Mouse (Mus musculus) brain, embryonic 14.5 days (tissue): ENCODE measurements around the gene Olfr361. TPM values are rescaled to one million over a fixed set of nuclear protein-coding genes. Genes with fewer than 3 reads are reported as not detected.
"Not testable (repeated sequence)": the region's sequence is repeated elsewhere in the genome, so short reads cannot be mapped to it uniquely, and the experiment has no call there.

Experiments used
- DNase-seq: peaks from one replicate; pipeline ENCODE4 v3.0.0-alpha.2; 2011; ENCODE audit warnings: low read depth
- CTCF ChIP-seq: fragments of 200-500 bp; IDR thresholded peaks from 2 replicates; pipeline ENCODE4 v1.5.1; 2012; ENCODE audit warnings: inconsistent platforms, mild to moderate bottlenecking, moderate library complexity, borderline replicate concordance; ENCODE audit not compliant: insufficient read depth, insufficient read length; ENCODE audit errors: extremely low read depth
- POLR2A ChIP-seq: fragments of 200-500 bp; IDR thresholded peaks from 2 replicates; pipeline ENCODE4 v1.6.1; 2012; ENCODE audit warnings: mild to moderate bottlenecking, inconsistent platforms, borderline replicate concordance; ENCODE audit not compliant: poor library complexity, insufficient read depth, insufficient read length, severe bottlenecking; ENCODE audit errors: extremely low read depth
- polyA plus RNA-seq: library from polyadenylated mRNA; depleted of rRNA; stranded (reverse); fragments of >200 nt; gene quantifications from 2 replicates; pipeline ENCODE4 v1.2.3, GENCODE M21; 2012; rRNA removed

The Olfr361 gene
- not detected in 2 replicates for polyA plus RNA-seq

DNA sequence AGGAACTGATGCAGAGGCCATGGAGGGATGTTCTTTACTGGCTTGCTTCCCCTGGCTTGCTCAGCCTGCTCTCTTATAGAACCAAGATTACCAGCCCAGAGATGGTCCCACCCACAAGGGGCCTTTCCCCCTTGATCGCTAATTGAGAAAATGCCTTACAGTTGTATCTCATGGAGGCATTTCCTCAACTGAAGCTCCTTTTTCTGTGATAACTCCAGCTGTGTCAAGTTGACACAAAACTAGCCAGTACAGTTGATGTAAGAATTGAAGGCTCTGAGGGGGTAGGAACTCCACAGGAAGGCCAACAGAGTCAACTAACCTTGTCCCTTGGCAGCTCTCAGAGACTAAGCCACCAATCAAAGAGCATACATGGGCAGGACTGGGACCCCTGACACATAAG lies at the start of gene Olfr361:
TSS of gene Olfr361 (minus strand) at position 101 of the 400 bp plus-strand sequence.
- not testable (repeated sequence) for DNase-seq

DNA sequence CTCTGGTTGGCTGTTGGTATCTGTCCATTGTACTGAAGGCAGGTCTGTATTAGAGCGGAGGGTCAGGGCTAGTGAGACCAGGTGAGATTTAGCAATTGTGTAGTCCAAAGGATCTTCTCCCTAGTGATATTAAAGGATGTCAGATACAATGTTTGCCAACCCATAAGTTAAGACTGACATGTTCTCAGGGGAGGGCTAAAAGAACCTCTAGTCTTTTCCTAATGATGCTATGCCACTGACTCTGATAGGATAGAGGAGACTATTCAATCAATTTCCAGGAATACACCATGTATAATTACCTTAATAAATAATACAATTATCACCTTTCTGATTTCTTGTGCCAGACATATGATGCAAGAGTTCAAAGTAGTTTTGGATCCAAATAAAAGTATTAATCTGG lies 28.7 kb upstream of the Olfr361 start, which contains the start of gene Olfr362:
TSS of gene Olfr362 (minus strand) at position 101 of the 400 bp plus-strand sequence.
- TF ChIP-seq POLR2A (no peak), CTCF (no peak)
- no peak for DNase-seq

DNA sequence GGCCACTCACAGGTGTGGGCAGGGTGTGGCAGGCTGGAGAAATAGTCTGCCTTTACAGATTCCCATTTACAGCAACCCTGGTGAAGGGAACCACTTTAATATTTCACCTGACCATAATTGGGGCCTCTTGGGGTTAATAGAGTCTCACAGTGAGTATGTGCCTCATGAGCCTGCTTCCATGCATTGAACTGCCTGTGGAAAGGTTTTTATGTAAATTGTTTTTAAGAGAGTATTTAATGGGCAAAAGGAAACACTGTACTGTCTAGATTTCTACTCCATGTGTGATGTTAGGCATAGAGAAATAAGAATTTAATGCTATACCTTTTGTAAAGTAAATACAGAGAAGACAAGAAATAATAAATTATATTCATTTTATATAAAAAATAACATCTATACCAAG lies 23.6 kb downstream of the Olfr361 start, which contains the start of gene Olfr360:
TSS of gene Olfr360 (plus strand) at position 301 of the 400 bp plus-strand sequence.
- TF ChIP-seq CTCF (no peak), POLR2A (no peak)
- no peak for DNase-seq

Other genes with a start within 250 kb of the Olfr361 start
- gene Olfr350, start 243.0 kb downstream of the Olfr361 start, polyA plus RNA-seq, result not detected in 2 replicates
- gene Olfr351, start 226.6 kb downstream of the Olfr361 start, polyA plus RNA-seq, result not detected in 2 replicates
- gene Olfr352, start 220.8 kb downstream of the Olfr361 start, polyA plus RNA-seq, result not detected in 2 replicates
- not detected in 2 replicates for gene Olfr353, start 196.4 kb downstream of the Olfr361 start, polyA plus RNA-seq
- gene Olfr354, start 183.6 kb downstream of the Olfr361 start, polyA plus RNA-seq, result not detected in 2 replicates
- not detected in 2 replicates for gene Olfr355, start 160.4 kb downstream of the Olfr361 start, polyA plus RNA-seq
- not detected in 2 replicates for gene Olfr356, start 152.2 kb downstream of the Olfr361 start, polyA plus RNA-seq
- gene Olfr357, start 95.5 kb downstream of the Olfr361 start, polyA plus RNA-seq, result not detected in 2 replicates
- not detected in 2 replicates for gene Olfr358, start 80.0 kb downstream of the Olfr361 start, polyA plus RNA-seq
- not detected in 2 replicates for gene Olfr360, start 23.5 kb downstream of the Olfr361 start, polyA plus RNA-seq
- gene Olfr362, start 28.6 kb upstream of the Olfr361 start, polyA plus RNA-seq, result not detected in 2 replicates
- not detected in 2 replicates for gene Olfr364-ps1, start 50.0 kb upstream of the Olfr361 start, polyA plus RNA-seq
- gene Olfr365, start 98.9 kb upstream of the Olfr361 start, polyA plus RNA-seq, result not detected in 2 replicates
- not detected in 2 replicates for gene Olfr366, start 122.3 kb upstream of the Olfr361 start, polyA plus RNA-seq
- not detected in 2 replicates for gene Olfr368, start 237.2 kb upstream of the Olfr361 start, polyA plus RNA-seq